Mouse (Mus musculus) stomach, postnatal 0 days (tissue): ENCODE results near the gene Nckap5.

Experiments used
- CTCF ChIP-seq: IDR thresholded peaks from 2 replicates; pipeline ENCODE4 v1.5.1; 2016; ENCODE audit warnings: antibody characterized with exemption, low read depth, mild to moderate bottlenecking, moderate library complexity
- EP300 ChIP-seq: optimal IDR thresholded peaks from 2 replicates; pipeline ENCODE3; 2016; ENCODE audit warnings: antibody characterized with exemption

DNA sequence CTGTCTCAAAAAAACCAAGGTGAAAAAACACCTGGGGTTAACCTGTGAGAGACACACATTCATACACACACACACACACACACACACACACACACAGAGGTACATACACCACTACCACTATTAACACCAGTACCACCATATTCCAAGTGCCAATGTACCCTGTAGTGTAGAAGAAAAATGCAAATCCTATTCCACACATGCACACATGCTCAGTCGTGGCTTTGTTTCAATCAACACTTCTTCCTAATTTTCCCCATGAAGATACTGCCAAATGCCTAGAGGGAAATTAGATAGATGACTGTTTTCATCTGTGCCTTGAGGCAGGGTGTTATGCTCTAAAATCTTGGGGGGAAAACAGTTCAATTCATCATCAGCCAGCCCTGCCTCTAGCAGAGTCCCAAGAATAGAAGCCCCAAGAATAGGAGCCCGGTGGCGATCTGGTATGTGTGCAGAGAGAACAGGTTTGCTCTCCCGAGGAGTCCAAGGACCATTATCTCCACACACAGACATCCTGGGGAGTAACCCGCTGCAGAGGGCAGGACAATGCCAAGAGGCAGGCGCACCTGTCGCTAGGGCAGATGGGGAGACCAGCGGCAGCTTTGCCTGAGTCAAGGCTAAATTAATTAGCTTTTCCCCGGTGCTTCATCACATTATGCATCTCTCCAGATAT is 376.0 kb downstream of the Nckap5 start:
- TF ChIP-seq CTCF (no peak), EP300 (no peak)
